Mouse (Mus musculus): ENCODE measurements at regions not wholly inside any gene's neighbourhood (a gene's known extent, or its start where the extent isn't known, plus 50 kb on each side); places are given as distances from the start of the nearest gene placed in this dataset.
A peak's percentile ranks its signal among the peaks of the same experiment; 100 is the strongest.

GRCm38 (mm10) chr4:54460596-54460995, 484.3 kb upstream of the Zfp462 start:
- no peak for DNase-seq

- no peak for DNase-seq
Observed at GRCm38 (mm10) chr4:54469176-54469575, 475.7 kb upstream of the Zfp462 start.

- no peak for DNase-seq
Observed at GRCm38 (mm10) chr4:54470022-54471008, 474.5 kb upstream of the Zfp462 start.

GRCm38 (mm10) chr4:54471009-54471408, 473.8 kb upstream of the Zfp462 start:
- no peak for DNase-seq

GRCm38 (mm10) chr4:54481766-54482165, 463.1 kb upstream of the Zfp462 start:
- DNase-seq = no peak

- DNase-seq = no peak
Observed at GRCm38 (mm10) chr4:54493074-54493473, 451.8 kb upstream of the Zfp462 start.

GRCm38 (mm10) chr4:54497312-54497994, 447.4 kb upstream of the Zfp462 start:
- no peak for DNase-seq

- DNase-seq = no peak
Observed at GRCm38 (mm10) chr4:54515934-54516333, 428.9 kb upstream of the Zfp462 start.

GRCm38 (mm10) chr4:54523283-54523682, 421.6 kb upstream of the Zfp462 start:
- no peak for DNase-seq

GRCm38 (mm10) chr4:54526003-54526586, 418.8 kb upstream of the Zfp462 start:
- DNase-seq = no peak

- peak; percentile 14 for DNase-seq
Observed at GRCm38 (mm10) chr4:54527660-54528059, 417.2 kb upstream of the Zfp462 start.

- DNase-seq = no peak
Observed at GRCm38 (mm10) chr4:54531739-54532138, 413.1 kb upstream of the Zfp462 start.

GRCm38 (mm10) chr4:54533846-54534245, 411.0 kb upstream of the Zfp462 start:
- no peak for DNase-seq

- no peak for DNase-seq
Observed at GRCm38 (mm10) chr4:54552864-54553618, 391.8 kb upstream of the Zfp462 start.

- no peak for DNase-seq
Observed at GRCm38 (mm10) chr4:54563075-54563474, 381.8 kb upstream of the Zfp462 start.

GRCm38 (mm10) chr4:54573185-54573584, 371.7 kb upstream of the Zfp462 start:
- DNase-seq = no peak

- DNase-seq = no peak
Observed at GRCm38 (mm10) chr4:54587197-54587596, 357.7 kb upstream of the Zfp462 start.

- DNase-seq = no peak
Observed at GRCm38 (mm10) chr4:54588704-54589103, 356.1 kb upstream of the Zfp462 start.

- DNase-seq = no peak
Observed at GRCm38 (mm10) chr4:54601671-54602512, 343.0 kb upstream of the Zfp462 start.

GRCm38 (mm10) chr4:54602513-54603205, 342.2 kb upstream of the Zfp462 start:
- DNase-seq = no peak

- DNase-seq = no peak
Observed at GRCm38 (mm10) chr4:54610101-54610500, 334.7 kb upstream of the Zfp462 start.
